19 mouse cellular contexts compared by ENCODE assay signal in genomic region chr6:113161982-113162381, GRCm38 (mm10). TPM values are rescaled to one million over a fixed set of nuclear protein-coding genes. Genes with fewer than 3 reads are reported as not detected.
"Had no signal": no experiment of that assay in that cellular context is flagged by ENCODE, and none has a peak within 500 bp of the region (broad histone marks: within the 10 kb centered on the region; RNA-seq: fewer than 3 reads in every experiment).

No protein-coding gene starts in this region.

- H3K4me3 ChIP-seq: limb, embryonic 10.5 days; lung, embryonic 15.5 days; midbrain, embryonic 12.5 days; neural tube, embryonic 13.5 days; stomach, embryonic 15.5 days had no signal

- H3K9ac ChIP-seq: lung, embryonic 15.5 days; midbrain, embryonic 12.5 days; neural tube, embryonic 13.5 days; stomach, embryonic 15.5 days had no signal

- H3K27me3 ChIP-seq: lung, embryonic 15.5 days; midbrain, embryonic 12.5 days; neural tube, embryonic 13.5 days; stomach, embryonic 15.5 days had no signal

- H3K4me1 ChIP-seq: limb, embryonic 10.5 days; midbrain, embryonic 12.5 days had no signal

- H3K27ac ChIP-seq: kidney, postnatal 0 days; limb, embryonic 10.5 days; lung, embryonic 15.5 days; macrophage; midbrain, embryonic 12.5 days; neural tube, embryonic 13.5 days; stomach, embryonic 15.5 days had no signal

- DNase-seq: kidney, adult 9 months; kidney, postnatal 36 days; layer of hippocampus, adult 9-11 months; layer of hippocampus, postnatal 36 days; lung, postnatal 14 days; retina, postnatal 1 day; right cerebral cortex, postnatal 14 days; thymus, adult 2 months; thymus, postnatal 25 days had no signal

- ATAC-seq: midbrain, embryonic 16.5 days had no signal

- H3K4me2 ChIP-seq: liver, embryonic 11.5 days; lung, embryonic 15.5 days; midbrain, embryonic 12.5 days; neural tube, embryonic 13.5 days; stomach, embryonic 15.5 days had no signal

- H3K9me3 ChIP-seq: lung, embryonic 15.5 days; midbrain, embryonic 12.5 days; neural tube, embryonic 13.5 days; stomach, embryonic 15.5 days had no signal

RNA-seq across cellular contexts. Expression of gene Lhfpl4, which starts 33.2 kb away (rescaled TPM):
- total RNA-seq: megakaryocyte-erythroid progenitor cell, adult 5-6 weeks had no signal
- polyA plus RNA-seq: macrophage had no signal
